Mouse (Mus musculus) intestine, embryonic 15.5 days (tissue): Measurements from ENCODE around the gene Ralgapa2. TPM values are rescaled to one million over a fixed set of nuclear protein-coding genes. Genes with fewer than 3 reads are reported as not detected.

Experiments used
- ATAC-seq: fragments of 200-750 bp; cut with Nextera tagmentation; 2 replicates; pipeline ENCODE4 v1.8.0; 2017; ENCODE audit warnings: moderate TSS enrichment, moderate library complexity
- H3K27ac ChIP-seq: fragments of 300-500 bp; sonication (generic); 2 replicates; pipeline ENCODE4 v1.5.1; 2015; ENCODE audit warnings: mild to moderate bottlenecking, inconsistent platforms
- H3K27me3 ChIP-seq: fragments of 300-500 bp; sonication (generic); replicated peaks from 2 replicates; pipeline ENCODE4 v1.6.1; 2015; ENCODE audit warnings: inconsistent platforms
- H3K36me3 ChIP-seq: fragments of 300-500 bp; sonication (generic); 2 replicates; pipeline ENCODE4 v1.6.1; 2015; ENCODE audit warnings: inconsistent platforms
- H3K4me1 ChIP-seq: fragments of 300-500 bp; sonication (generic); replicated peaks from 2 replicates; pipeline ENCODE4 v1.6.1; 2015; ENCODE audit warnings: inconsistent platforms
- H3K4me2 ChIP-seq: fragments of 300-500 bp; sonication (generic); replicated peaks from 2 replicates; pipeline ENCODE4 v1.6.1; 2015; ENCODE audit warnings: mild to moderate bottlenecking, inconsistent platforms
- H3K4me3 ChIP-seq: fragments of 300-500 bp; sonication (generic); replicated peaks from 2 replicates; pipeline ENCODE4 v1.5.1; 2015; ENCODE audit warnings: inconsistent platforms
- H3K9ac ChIP-seq: fragments of 300-500 bp; sonication (generic); 2 replicates; pipeline ENCODE4 v1.6.1; 2015; ENCODE audit warnings: inconsistent platforms
- H3K9me3 ChIP-seq: fragments of 300-500 bp; sonication (generic); 2 replicates; pipeline ENCODE4 v1.6.1; 2016; ENCODE audit warnings: inconsistent platforms
- WGBS: fragments of 180-500 bp; shearing (Covaris S2); methylation state at CpG from one replicate; pipeline ENCODE4 v1.1.7; 2015; 5-methylcytosine and 5-hydroxymethylcytosine counted together
- polyA plus RNA-seq: library from polyadenylated mRNA; unstranded; fragments of >200 nt; fragmentation: Nextera tagmentation; extraction: Ambion mirVana; gene quantifications from 2 replicates; pipeline ENCODE4 v1.2.1, GENCODE M21; 2015

Ralgapa2 gene
- polyA plus RNA-seq, 1 experiment from 2014 or later: 8.5 TPM

DNA sequence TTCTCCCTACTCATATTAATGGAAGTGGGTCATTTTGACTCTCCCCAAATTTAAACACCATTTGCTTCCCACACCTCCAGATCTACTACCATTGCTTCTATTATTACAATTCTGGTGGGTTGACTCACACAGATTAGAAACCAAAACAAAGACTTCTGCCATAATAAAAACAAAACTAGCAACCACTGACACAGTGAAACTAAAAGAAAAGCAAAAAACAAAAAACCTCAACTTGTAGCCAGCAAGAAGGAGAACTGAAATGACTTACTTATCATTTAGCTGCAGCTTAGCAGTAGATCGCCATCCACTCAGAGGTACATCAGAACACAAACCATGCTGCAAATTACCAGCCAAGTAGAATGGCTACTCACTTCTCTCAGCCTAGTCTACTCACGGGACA is 95.9 kb downstream of the Ralgapa2 start:
- Histone ChIP-seq H3K4me2 (no peak overlapping the region), H3K4me1 (no peaks in the 10 kb centered on the region), H3K9ac (no peak overlapping the region), H3K9me3 (no peaks in the 10 kb centered on the region), H3K27me3 (no peaks in the 10 kb centered on the region), H3K36me3 (no peaks in the 10 kb centered on the region), H3K4me3 (no peak overlapping the region), H3K27ac (no peak overlapping the region)
- no peak for ATAC-seq
- 82% methylated on average over 2 of the region's 2 CpGs for WGBS

DNA sequence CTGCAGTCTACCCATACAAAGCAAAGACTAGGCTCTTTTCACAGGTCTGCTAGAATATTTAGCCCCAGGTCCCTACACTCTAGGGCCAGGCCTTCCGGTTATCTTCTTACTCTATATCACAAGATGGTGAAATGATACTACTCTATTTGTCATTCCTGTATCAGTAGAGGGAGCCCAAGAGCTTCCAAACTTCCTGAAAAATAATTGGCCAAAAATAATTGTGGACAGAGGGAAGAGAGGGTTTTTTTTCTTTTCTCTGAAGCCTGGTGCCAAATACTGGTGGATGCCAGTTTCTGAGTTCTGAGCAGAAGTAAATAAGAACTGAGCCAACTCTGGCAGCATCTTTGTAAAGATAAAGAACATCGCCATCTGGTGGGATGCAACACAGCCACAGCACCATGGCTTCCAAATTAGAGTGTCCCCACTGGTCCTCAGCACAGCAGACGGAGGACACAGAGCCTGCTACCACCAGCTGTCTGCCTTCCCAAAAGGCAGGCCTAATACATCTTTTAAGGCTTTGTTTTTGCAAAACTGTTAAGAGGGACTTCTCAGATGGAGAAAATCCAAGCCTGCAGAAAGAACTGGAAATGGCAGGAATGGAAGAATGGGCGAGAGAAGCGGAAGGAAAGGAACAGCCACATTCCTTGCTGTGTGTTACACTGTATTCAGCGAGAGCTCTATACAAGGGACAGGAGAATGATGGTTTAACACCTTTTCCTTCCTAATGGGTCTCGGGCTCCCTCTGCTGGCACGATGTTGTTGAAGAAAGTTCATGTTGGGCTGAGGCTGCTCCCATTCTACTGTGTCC is 97.5 kb downstream of the Ralgapa2 start:
- Histone ChIP-seq H3K9ac (no peak overlapping the region), H3K4me1 (no peaks in the 10 kb centered on the region), H3K36me3 (no peaks in the 10 kb centered on the region), H3K27me3 (no peaks in the 10 kb centered on the region), H3K9me3 (no peaks in the 10 kb centered on the region), H3K4me2 (no peak overlapping the region), H3K4me3 (no peak overlapping the region), H3K27ac (no peak overlapping the region)
- 37% methylated on average over 8 of the region's 8 CpGs for WGBS
- peak; percentile 89 for ATAC-seq

DNA sequence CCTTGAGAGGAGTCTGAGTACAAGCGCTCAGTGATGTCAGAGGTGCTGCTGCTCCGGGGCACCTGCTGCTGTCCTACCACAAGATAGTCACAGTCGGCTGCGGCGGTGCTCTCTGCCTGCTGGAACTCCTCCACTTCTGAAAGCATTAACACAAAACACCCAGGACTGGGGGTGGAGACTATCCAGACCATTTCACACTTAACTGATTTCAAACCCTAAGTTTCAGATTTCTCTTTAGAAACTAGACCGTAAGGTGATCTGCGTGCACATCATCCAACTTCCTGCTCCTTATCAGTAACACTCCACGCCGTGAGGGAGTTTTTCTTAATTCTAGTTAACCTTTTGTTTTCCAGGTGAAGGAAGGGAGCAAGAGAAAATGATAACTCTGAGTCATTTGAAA is 99.4 kb downstream of the Ralgapa2 start:
- H3K4me1 ChIP-seq: no peaks in the 10 kb centered on the region
- H3K9me3 ChIP-seq: no peaks in the 10 kb centered on the region
- 46% methylated on average over 9 of the region's 9 CpGs for WGBS
- no peak overlapping the region for H3K4me2 ChIP-seq
- H3K36me3 ChIP-seq: no peaks in the 10 kb centered on the region
- no peak for ATAC-seq
- H3K9ac ChIP-seq: no peak overlapping the region
- H3K27ac ChIP-seq: no peak overlapping the region
- H3K27me3 ChIP-seq: no peaks in the 10 kb centered on the region
- no peak overlapping the region for H3K4me3 ChIP-seq

DNA sequence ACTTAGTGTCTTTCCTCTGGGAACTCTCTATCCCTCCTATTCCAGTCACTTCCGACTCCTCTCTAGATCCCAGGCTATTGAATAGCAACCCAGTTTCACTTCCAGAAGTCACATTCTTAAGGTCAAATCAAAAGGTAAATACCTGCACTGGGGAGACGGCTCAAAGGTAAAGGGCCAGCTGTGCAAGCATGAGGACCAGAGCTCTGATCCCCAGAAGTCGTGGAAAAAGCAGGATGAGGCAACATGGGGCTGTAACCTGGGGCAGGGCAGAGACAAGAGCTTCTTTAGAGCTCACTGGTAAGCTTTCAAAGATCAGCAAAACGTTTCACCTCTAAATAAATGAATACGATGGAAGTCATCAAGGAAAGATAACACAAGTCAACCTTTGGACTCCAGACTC is 100.2 kb downstream of the Ralgapa2 start:
- Histone ChIP-seq H3K27me3 (no peaks in the 10 kb centered on the region), H3K36me3 (no peaks in the 10 kb centered on the region), H3K4me2 (no peak overlapping the region), H3K4me1 (no peaks in the 10 kb centered on the region), H3K4me3 (no peak overlapping the region), H3K27ac (no peak overlapping the region), H3K9ac (no peak overlapping the region), H3K9me3 (no peaks in the 10 kb centered on the region)
- ATAC-seq: peak; percentile 41
- 56% methylated on average over 5 of the region's 5 CpGs for WGBS

DNA sequence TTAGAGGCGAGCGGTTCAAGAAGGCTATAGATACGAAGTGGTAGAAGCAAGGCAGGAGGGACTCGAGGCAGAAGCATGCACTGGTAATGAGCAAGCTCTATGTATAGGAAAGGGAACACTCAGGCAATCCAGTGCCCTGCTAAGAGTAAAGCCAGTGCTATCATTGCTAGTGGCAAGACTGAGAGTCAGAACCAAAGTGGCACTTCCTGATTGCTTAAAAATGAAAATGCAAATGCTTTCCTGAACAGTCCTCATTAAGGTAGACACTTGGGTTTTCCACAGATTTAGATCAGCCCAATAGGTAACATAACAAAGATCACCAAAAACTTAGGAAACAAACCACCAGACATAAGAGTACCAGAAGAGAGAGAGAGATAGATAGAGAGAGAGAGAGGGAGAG is 105.1 kb downstream of the Ralgapa2 start:
- no peak overlapping the region for H3K9ac ChIP-seq
- H3K4me2 ChIP-seq: no peak overlapping the region
- 84% methylated on average over 4 of the region's 4 CpGs for WGBS
- H3K9me3 ChIP-seq: no peaks in the 10 kb centered on the region
- no peaks in the 10 kb centered on the region for H3K4me1 ChIP-seq
- no peak overlapping the region for H3K27ac ChIP-seq
- H3K36me3 ChIP-seq: no peaks in the 10 kb centered on the region
- ATAC-seq: no peak
- no peaks in the 10 kb centered on the region for H3K27me3 ChIP-seq
- H3K4me3 ChIP-seq: no peak overlapping the region

DNA sequence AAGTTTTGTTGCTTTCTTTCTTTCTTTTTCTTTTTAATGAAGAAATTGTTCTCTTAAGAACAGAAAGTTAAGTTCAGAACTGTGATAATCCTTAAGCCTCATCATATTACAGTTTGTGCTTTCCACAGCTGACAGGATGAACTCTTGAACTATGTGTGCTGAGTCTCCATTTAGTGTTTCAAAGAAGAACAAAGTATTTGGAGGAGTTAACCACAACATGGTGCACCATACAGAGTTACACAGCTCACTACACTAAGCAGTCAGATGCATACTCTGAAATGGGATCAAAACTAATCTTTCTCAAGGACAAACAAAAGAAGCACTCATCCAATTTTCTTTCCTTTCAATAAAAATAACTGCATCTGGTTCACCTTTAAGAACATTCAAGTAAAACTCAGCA is 110.6 kb downstream of the Ralgapa2 start:
- no peak for ATAC-seq
- Histone ChIP-seq H3K9me3 (no peaks in the 10 kb centered on the region), H3K4me2 (no peak overlapping the region), H3K4me3 (no peak overlapping the region), H3K9ac (no peak overlapping the region), H3K27ac (no peak overlapping the region), H3K36me3 (no peaks in the 10 kb centered on the region), H3K4me1 (no peaks in the 10 kb centered on the region), H3K27me3 (no peaks in the 10 kb centered on the region)

DNA sequence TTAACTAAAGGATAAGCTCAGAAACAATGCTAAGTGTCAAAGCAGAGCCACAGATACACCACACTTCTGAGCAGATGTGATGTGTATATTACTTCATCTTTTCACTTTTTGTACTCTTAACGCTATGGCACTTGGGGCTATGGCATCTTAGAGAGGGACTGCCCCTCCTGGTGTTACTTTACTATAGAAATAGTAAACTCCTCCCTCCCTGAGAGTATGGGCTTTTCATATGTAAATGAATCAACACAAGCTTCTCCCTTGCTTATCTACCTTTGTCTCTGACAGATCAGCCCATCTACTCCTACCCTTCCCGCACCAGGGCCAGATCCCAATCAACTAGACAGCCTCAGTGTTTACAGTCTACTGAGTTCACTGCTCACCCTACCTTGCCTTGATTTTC is 111.4 kb downstream of the Ralgapa2 start:
- Histone ChIP-seq H3K4me2 (no peak overlapping the region), H3K9me3 (no peaks in the 10 kb centered on the region), H3K27ac (no peak overlapping the region), H3K9ac (no peak overlapping the region), H3K4me3 (no peak overlapping the region), H3K36me3 (no peaks in the 10 kb centered on the region), H3K4me1 (no peaks in the 10 kb centered on the region), H3K27me3 (no peaks in the 10 kb centered on the region)
- 65% methylated on average over 2 of the region's 2 CpGs for WGBS
- no peak for ATAC-seq

DNA sequence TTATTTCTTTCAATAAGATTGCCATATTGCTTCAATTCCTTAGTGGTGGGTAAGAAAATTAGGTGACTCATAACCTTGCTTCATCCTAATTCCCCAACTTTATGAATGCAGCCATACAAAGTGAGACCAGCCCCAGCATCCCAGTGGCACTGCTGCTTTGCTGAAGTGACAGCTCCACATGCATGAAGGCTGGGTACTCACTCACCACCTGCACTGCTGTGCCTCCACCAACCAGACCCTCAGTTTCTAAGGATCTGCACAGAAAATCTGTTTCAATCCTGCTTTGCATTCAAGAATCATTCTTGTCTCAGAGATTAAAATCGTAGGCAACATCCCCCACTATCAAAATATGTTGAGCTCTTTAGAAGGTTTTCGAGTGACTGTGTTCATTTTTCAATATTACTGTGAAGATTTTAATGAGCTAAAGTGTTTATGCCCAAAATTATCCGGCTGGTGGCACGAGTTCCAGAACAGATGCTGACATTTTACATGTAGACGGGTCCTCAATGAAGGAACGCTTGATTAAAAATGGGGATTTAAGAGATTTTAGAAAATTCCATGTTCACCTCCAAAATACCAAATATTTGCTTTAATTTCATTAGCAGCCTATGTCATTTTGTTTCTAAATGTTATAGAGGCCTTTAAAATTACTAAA is 113.8 kb downstream of the Ralgapa2 start:
- no peak for ATAC-seq
- Histone ChIP-seq H3K4me1 (no peaks in the 10 kb centered on the region), H3K27ac (no peak overlapping the region), H3K9ac (no peak overlapping the region), H3K4me3 (no peak overlapping the region), H3K4me2 (no peak overlapping the region), H3K36me3 (no peaks in the 10 kb centered on the region), H3K27me3 (no peaks in the 10 kb centered on the region), H3K9me3 (no peaks in the 10 kb centered on the region)
- WGBS: 89% methylated on average over 6 of the region's 6 CpGs

DNA sequence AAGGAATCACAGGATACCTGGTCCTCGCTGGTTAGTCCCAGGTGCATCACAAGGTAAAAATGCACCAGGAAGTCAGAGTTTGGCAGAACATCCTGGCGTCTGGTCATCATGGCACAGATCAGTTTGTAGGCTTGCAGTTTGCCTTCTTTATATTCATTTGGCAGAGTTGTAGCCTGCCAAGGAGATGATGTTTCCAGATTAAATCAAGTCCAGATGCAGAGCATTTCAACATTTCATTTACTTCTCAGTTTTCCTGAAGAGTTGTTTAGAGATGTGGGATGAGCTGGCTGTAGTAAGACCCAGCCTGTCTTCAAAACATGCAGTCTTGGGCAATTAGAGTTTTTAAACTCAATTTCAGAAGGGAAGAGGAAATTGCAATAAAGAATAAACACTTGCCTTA is 124.9 kb downstream of the Ralgapa2 start:
- no peak overlapping the region for H3K4me3 ChIP-seq
- H3K4me2 ChIP-seq: no peak overlapping the region
- 82% methylated on average over 2 of the region's 2 CpGs for WGBS
- H3K27ac ChIP-seq: no peak overlapping the region
- H3K4me1 ChIP-seq: no peaks in the 10 kb centered on the region
- no peaks in the 10 kb centered on the region for H3K36me3 ChIP-seq
- no peaks in the 10 kb centered on the region for H3K9me3 ChIP-seq
- H3K9ac ChIP-seq: no peak overlapping the region
- no peaks in the 10 kb centered on the region for H3K27me3 ChIP-seq
- ATAC-seq: no peak

DNA sequence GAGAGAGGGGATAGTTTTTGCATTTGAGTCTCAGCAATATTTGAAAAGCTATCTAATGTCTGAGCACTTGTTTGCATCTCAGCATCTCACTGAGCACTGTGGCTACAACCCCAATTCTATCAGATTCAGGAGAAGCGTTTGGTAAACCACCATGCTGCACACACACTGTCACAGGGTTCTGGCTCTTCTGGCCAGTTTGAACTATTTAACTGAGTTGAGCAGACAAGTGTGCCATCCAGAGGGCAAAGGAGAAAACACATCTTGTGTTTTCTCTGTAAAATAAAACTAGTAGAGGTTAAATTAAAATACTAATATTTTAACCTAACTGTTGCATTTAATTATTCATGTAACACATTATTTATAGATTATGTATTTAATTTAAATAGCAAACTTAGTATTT is 127.6 kb downstream of the Ralgapa2 start:
- no peaks in the 10 kb centered on the region for H3K36me3 ChIP-seq
- H3K4me1 ChIP-seq: no peaks in the 10 kb centered on the region
- no peak overlapping the region for H3K27ac ChIP-seq
- no peak overlapping the region for H3K4me3 ChIP-seq
- H3K4me2 ChIP-seq: no peak overlapping the region
- 48% methylated on average over 1 of the region's 1 CpGs for WGBS
- no peak overlapping the region for H3K9ac ChIP-seq
- H3K9me3 ChIP-seq: no peaks in the 10 kb centered on the region
- no peak for ATAC-seq
- H3K27me3 ChIP-seq: no peaks in the 10 kb centered on the region

DNA sequence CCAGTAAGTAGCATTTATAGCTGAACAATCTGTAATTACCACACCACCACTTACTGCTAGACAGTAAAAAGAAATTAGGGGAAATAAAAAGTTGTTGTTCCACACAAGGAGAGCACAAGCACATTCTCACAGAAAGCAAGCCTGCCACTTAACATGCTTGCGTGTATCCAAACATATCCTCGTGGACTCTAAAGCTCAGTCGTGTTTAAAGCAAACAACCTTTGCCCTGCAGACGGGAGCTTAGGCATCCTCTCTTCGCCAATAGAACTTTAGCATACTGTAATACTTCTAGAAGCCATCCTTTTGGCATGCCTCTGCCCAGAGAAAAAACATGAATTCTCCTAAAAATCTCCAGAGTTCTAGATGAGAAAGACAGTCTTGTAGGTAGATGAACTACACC is 135.9 kb downstream of the Ralgapa2 start:
- Histone ChIP-seq H3K4me3 (no peak overlapping the region), H3K9me3 (no peaks in the 10 kb centered on the region), H3K4me2 (no peak overlapping the region), H3K27ac (no peak overlapping the region), H3K36me3 (no peaks in the 10 kb centered on the region), H3K4me1 (no peaks in the 10 kb centered on the region), H3K9ac (no peak overlapping the region), H3K27me3 (no peaks in the 10 kb centered on the region)
- no peak for ATAC-seq
- 41% methylated on average over 5 of the region's 5 CpGs for WGBS

DNA sequence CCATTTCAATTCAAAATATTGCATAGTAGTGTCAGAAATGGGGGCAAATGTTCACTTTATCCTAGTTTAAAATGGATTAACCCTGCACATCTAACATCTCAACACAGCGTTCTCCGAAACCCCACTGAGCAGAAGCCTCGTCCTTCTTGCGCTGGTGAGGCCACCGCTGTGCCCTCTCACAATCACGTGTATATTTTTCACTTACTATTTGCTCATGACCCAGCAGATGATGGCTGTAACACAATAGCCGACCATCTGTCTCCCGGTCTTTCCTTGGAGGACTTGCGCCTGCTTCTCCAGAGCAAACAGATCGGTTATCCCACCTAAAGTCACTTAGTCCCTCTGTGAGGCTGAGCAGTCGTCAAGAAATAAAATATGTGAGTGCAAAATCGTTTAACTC is 146.0 kb downstream of the Ralgapa2 start:
- H3K4me3 ChIP-seq: no peak overlapping the region
- H3K4me1 ChIP-seq: peaks cover 6% of the 10 kb centered on the region
- no peak overlapping the region for H3K4me2 ChIP-seq
- ATAC-seq: 0 out of 2 replicates have a peak, but pooled peaks have one; percentile 42
- H3K27ac ChIP-seq: no peak overlapping the region
- H3K36me3 ChIP-seq: no peaks in the 10 kb centered on the region
- WGBS: 36% methylated on average over 12 of the region's 12 CpGs
- H3K9ac ChIP-seq: no peak overlapping the region
- H3K9me3 ChIP-seq: no peaks in the 10 kb centered on the region
- no peaks in the 10 kb centered on the region for H3K27me3 ChIP-seq

DNA sequence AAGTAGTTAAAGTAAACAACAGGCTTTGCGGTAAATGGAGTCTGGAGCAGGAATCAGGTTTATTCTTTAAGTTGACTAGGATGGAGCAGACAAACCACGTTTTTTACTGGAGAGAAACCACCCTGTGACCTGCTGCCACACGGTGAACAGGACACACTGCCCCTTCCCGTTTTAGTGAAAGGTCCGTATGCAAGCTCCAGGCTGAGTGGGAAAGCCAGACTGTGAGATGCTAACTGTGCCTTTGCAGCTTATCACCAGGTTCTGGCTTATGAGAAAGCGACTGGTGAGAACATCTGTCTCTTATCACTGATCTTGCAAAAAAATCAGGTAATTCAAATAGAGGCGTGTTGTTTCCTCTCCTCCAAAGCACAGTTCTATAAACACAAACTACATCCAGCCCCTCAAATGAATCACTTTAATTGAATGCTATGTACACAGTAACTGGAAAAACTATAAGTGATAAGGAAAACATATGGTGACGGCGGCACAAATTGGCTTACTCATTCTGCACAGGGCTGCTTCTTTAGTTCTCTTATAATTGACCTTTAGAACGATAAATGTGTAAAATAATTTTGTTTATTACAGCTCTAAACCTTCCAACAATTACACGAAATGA is 146.7 kb downstream of the Ralgapa2 start:
- H3K36me3 ChIP-seq: no peaks in the 10 kb centered on the region
- no peak overlapping the region for H3K4me3 ChIP-seq

More for the DNA sequence above, 146.7 kb downstream of the Ralgapa2 start:
- Histone ChIP-seq H3K4me1 (peaks cover 6% of the 10 kb centered on the region), H3K27ac (no peak overlapping the region), H3K27me3 (no peaks in the 10 kb centered on the region), H3K9me3 (no peaks in the 10 kb centered on the region), H3K4me2 (no peak overlapping the region), H3K9ac (no peak overlapping the region)
- 27% methylated on average over 11 of the region's 11 CpGs for WGBS
- peak; percentile 77 for ATAC-seq
